In genomic region chr2:33487332-33487731, GRCm38 (mm10) we compare ENCODE assay signal across 13 mouse cellular contexts. TPM values are rescaled to one million over a fixed set of nuclear protein-coding genes. Genes with fewer than 3 reads are reported as not detected.
DNase-seq lines count a peak whose midpoint lies in the region; ATAC-seq and TF ChIP-seq lines count a peak whose summit lies in the region.
"Had no signal": no experiment of that assay in that cellular context is flagged by ENCODE, and none has a peak within 500 bp of the region (broad histone marks: within the 10 kb centered on the region; RNA-seq: fewer than 3 reads in every experiment).

No protein-coding gene starts in this region.

- no peak for TF ChIP-seq CTCF in cerebellum, adult 2 months (IDR thresholded peaks at IDR 0.05; ENCODE audit: borderline replicate concordance, insufficient read depth, low read depth, low read length)

- 39% methylated on average over 8 of the region's 8 CpGs for WGBS in neural tube, embryonic 13.5 days
- 84% methylated on average over 8 of the region's 8 CpGs for WGBS in limb, embryonic 10.5 days
- 71% methylated on average over 8 of the region's 8 CpGs for WGBS in cerebellum, adult 2 months

- H3K4me1 ChIP-seq in neural tube, embryonic 13.5 days (replicated peaks), result peaks cover 16% of the 10 kb centered on the region
- peaks cover 3% of the 10 kb centered on the region; the same call in 1 of the 2 replicates for H3K4me1 ChIP-seq in limb, embryonic 10.5 days
- no peaks in the 10 kb centered on the region for H3K4me1 ChIP-seq in cerebellum, adult 2 months (ENCODE audit: control insufficient read depth, insufficient read depth, low read length)
- H3K4me1 ChIP-seq: heart, embryonic 15.5 days; neural tube, embryonic 12.5 days had no signal

- no peaks in the 10 kb centered on the region for H3K36me3 ChIP-seq in neural tube, embryonic 13.5 days
- no peaks in the 10 kb centered on the region for H3K36me3 ChIP-seq in limb, embryonic 10.5 days
- H3K36me3 ChIP-seq: heart, embryonic 15.5 days; neural tube, embryonic 12.5 days had no signal

- no peak overlapping the region for H3K9ac ChIP-seq in neural tube, embryonic 13.5 days
- H3K9ac ChIP-seq: heart, embryonic 15.5 days; neural tube, embryonic 12.5 days had no signal

- no peaks in the 10 kb centered on the region for H3K9me3 ChIP-seq in neural tube, embryonic 13.5 days
- H3K9me3 ChIP-seq in limb, embryonic 10.5 days (replicated peaks), result no peaks in the 10 kb centered on the region
- H3K9me3 ChIP-seq: heart, embryonic 15.5 days; neural tube, embryonic 12.5 days had no signal

- TF ChIP-seq POLR2A in cerebellum, adult 2 months (IDR thresholded peaks at IDR 0.05; ENCODE audit: borderline replicate concordance, insufficient read depth, low read length), result no peak

- ATAC-seq in cerebellum, adult (ENCODE audit: insufficient number of reproducible peaks, low FRiP score, low TSS enrichment), result no peak
- peak; percentile 76 for ATAC-seq in neural tube, embryonic 13.5 days (ENCODE audit: low read depth)
- ATAC-seq: intestine, postnatal 0 days had no signal

- peak; percentile 16 to 22 for DNase-seq in cerebellum, postnatal 14 days
- DNase-seq in neural tube, embryonic 10.5 days (ENCODE audit: extremely low spot score, low spot score), result no peak
- DNase-seq in limb, embryonic 10.5 days (ENCODE audit: low spot score), result no peak
- no peak for DNase-seq in lung, adult 18-20 months
- DNase-seq in adrenal gland, postnatal 4 days (ENCODE audit: low spot score in 2 of 2), result no peak
- no peak for DNase-seq in cerebellum, adult 2 months

- H3K27me3 ChIP-seq in neural tube, embryonic 13.5 days, result peaks cover 6% of the 10 kb centered on the region; the same call in 1 of the 2 replicates
- peaks cover 18% of the 10 kb centered on the region; the same call in 1 of the 2 replicates for H3K27me3 ChIP-seq in limb, embryonic 10.5 days (ENCODE audit: low read depth, poor library complexity, severe bottlenecking)
- H3K27me3 ChIP-seq in cerebellum, adult 2 months (ENCODE audit: control insufficient read depth, insufficient read depth, low read length), result no peaks in the 10 kb centered on the region

- H3K4me2 ChIP-seq in neural tube, embryonic 13.5 days, result no peak overlapping the region
- H3K4me2 ChIP-seq: heart, embryonic 15.5 days; neural tube, embryonic 12.5 days had no signal

- peak overlapping the region; percentile 77 for H3K27ac ChIP-seq in neural tube, embryonic 13.5 days (replicated peaks)
- H3K27ac ChIP-seq in limb, embryonic 10.5 days, result peak overlapping the region; percentile 56; the same call in 1 of the 2 replicates
- H3K27ac ChIP-seq in cerebellum, adult 2 months (ENCODE audit: insufficient read depth, low read length), result no peak overlapping the region
- H3K27ac ChIP-seq: heart, embryonic 15.5 days; neural tube, embryonic 12.5 days had no signal

- no peak overlapping the region for H3K4me3 ChIP-seq in neural tube, embryonic 13.5 days
- no peak overlapping the region for H3K4me3 ChIP-seq in limb, embryonic 10.5 days
- no peak overlapping the region for H3K4me3 ChIP-seq in cerebellum, adult 2 months (replicated peaks; ENCODE audit: insufficient read depth, low read depth, low read length)
- H3K4me3 ChIP-seq: erythroblast, embryonic 14.5 days; heart, embryonic 15.5 days; megakaryocyte, embryonic 14.5 days; neural tube, embryonic 12.5 days had no signal

RNA-seq across cellular contexts. Expression of gene Zbtb43, which starts 19.0 kb away (rescaled TPM):
- polyA plus RNA-seq in neural tube, embryonic 13.5 days (2015; fragmentation: Nextera tagmentation; extraction: Ambion mirVana), result 23.6 and 24.3 TPM in 2 replicates
- 19.3 and 19.9 TPM in 2 replicates for polyA plus RNA-seq in limb, embryonic 10.5 days (2016; fragmentation: Nextera tagmentation; extraction: Ambion mirVana)
- total RNA-seq in adrenal gland, postnatal 4 days (2021), result 10 to 100 TPM; 21.5 to 24.1 TPM
- 17.8 and 20.3 TPM in 2 replicates for polyA plus RNA-seq in cerebellum, adult 2 months (2012; rRNA removed)

RNA-seq across cellular contexts. Expression of gene Zbtb34, which starts 56.2 kb away (rescaled TPM):
- 7.3 and 8.7 TPM in 2 replicates for polyA plus RNA-seq in neural tube, embryonic 13.5 days (2015; fragmentation: Nextera tagmentation; extraction: Ambion mirVana)
- 7.1 and 8.6 TPM in 2 replicates for polyA plus RNA-seq in limb, embryonic 10.5 days (2016; fragmentation: Nextera tagmentation; extraction: Ambion mirVana)
- 10 to 100 TPM; 22.9 TPM for total RNA-seq in adrenal gland, postnatal 4 days (2021)
- polyA plus RNA-seq in cerebellum, adult 2 months (2012; rRNA removed), result 9.9 and 11.0 TPM in 2 replicates

Comparison
In these comparisons a context has a peak if more than half of its experiments do, and no peak if none do; other contexts are left out.
1. DNase-seq: peak in cerebellum, postnatal 14 days (2 of 2); none in neural tube, embryonic 10.5 days (single experiment), limb, embryonic 10.5 days (single experiment), lung, adult 18-20 months (0 of 2), adrenal gland, postnatal 4 days (0 of 2) and cerebellum, adult 2 months (0 of 2).